11 mouse cellular contexts compared by ENCODE assay signal in genomic region chr14:120318326-120318935, GRCm38 (mm10). TPM values are rescaled to one million over a fixed set of nuclear protein-coding genes. Genes with fewer than 3 reads are reported as not detected.
DNase-seq lines count a peak whose midpoint lies in the region; ATAC-seq and TF ChIP-seq lines count a peak whose summit lies in the region.
"Had no signal": no experiment of that assay in that cellular context is flagged by ENCODE, and none has a peak within 500 bp of the region (broad histone marks: within the 10 kb centered on the region; RNA-seq: fewer than 3 reads in every experiment).

No protein-coding gene starts in this region.

- peak; percentile 25; the same call in 1 of the 2 replicates for ATAC-seq in lung, embryonic 15.5 days (ENCODE audit: borderline replicate concordance, extremely low read depth, low FRiP score, low TSS enrichment)
- ATAC-seq in stomach, embryonic 16.5 days (ENCODE audit: insufficient read depth, low FRiP score): peak; percentile 79
- ATAC-seq: hindbrain, postnatal 0 days had no signal

- H3K9me3 ChIP-seq in lung, embryonic 15.5 days: no peaks in the 10 kb centered on the region
- H3K9me3 ChIP-seq in stomach, embryonic 16.5 days (replicated peaks; ENCODE audit: control insufficient read depth, low read length): no peaks in the 10 kb centered on the region
- H3K9me3 ChIP-seq: limb, embryonic 12.5 days had no signal

- no peak for TF ChIP-seq POLR2A in testis, adult 2 months (IDR thresholded peaks at IDR 0.05; ENCODE audit: control insufficient read depth, low read depth, low read length)

- peak; percentile 61 for DNase-seq in adrenal gland, adult 8-10 months
- DNase-seq in adrenal gland, postnatal 10 days: no peak
- no peak for DNase-seq in testis, postnatal 10 days (ENCODE audit: low spot score)
- DNase-seq in kidney, adult 18-20 months: no peak
- DNase-seq in embryo, embryonic 9.5 days (ENCODE audit: extremely low spot score): no peak
- DNase-seq: cerebellum, postnatal 36 days had no signal

- no peaks in the 10 kb centered on the region for H3K36me3 ChIP-seq in testis, adult 2 months (ENCODE audit: control insufficient read depth, insufficient read depth, low read length)
- H3K36me3 ChIP-seq in lung, embryonic 15.5 days: peaks cover 3% of the 10 kb centered on the region; the same call in 1 of the 2 replicates
- no peaks in the 10 kb centered on the region for H3K36me3 ChIP-seq in stomach, embryonic 16.5 days (ENCODE audit: control insufficient read depth, insufficient read depth, low read length)

- no peak overlapping the region for H3K27ac ChIP-seq in testis, adult 2 months (ENCODE audit: control insufficient read depth, insufficient read depth, low read depth, low read length)
- H3K27ac ChIP-seq in lung, embryonic 15.5 days: peak overlapping the region; percentile 64
- peak overlapping the region; percentile 81 for H3K27ac ChIP-seq in stomach, embryonic 16.5 days (ENCODE audit: low read length)
- H3K27ac ChIP-seq: hindbrain, postnatal 0 days had no signal

- H3K4me1 ChIP-seq in testis, adult 2 months (ENCODE audit: control insufficient read depth, insufficient read depth, low read length): peaks cover 3% of the 10 kb centered on the region; the same call in 1 of the 2 replicates
- peaks cover 78% of the 10 kb centered on the region for H3K4me1 ChIP-seq in lung, embryonic 15.5 days
- peaks cover 29% of the 10 kb centered on the region for H3K4me1 ChIP-seq in stomach, embryonic 16.5 days (ENCODE audit: control insufficient read depth, insufficient read depth, low read length)

- no peak overlapping the region for H3K4me2 ChIP-seq in lung, embryonic 15.5 days
- H3K4me2 ChIP-seq in stomach, embryonic 16.5 days (ENCODE audit: low read depth, low read length): no peak overlapping the region
- H3K4me2 ChIP-seq: limb, embryonic 12.5 days had no signal

- 39% methylated on average over 6 of the region's 6 CpGs for WGBS in lung, embryonic 15.5 days
- WGBS in stomach, embryonic 16.5 days: 43% methylated on average over 6 of the region's 6 CpGs

- no peak overlapping the region for H3K9ac ChIP-seq in lung, embryonic 15.5 days
- H3K9ac ChIP-seq in stomach, embryonic 16.5 days (ENCODE audit: low read length): no peak overlapping the region
- H3K9ac ChIP-seq: limb, embryonic 12.5 days had no signal

- TF ChIP-seq CTCF in testis, adult 2 months (IDR thresholded peaks at IDR 0.05; ENCODE audit: control insufficient read depth, insufficient read depth, insufficient replicate concordance, low read depth, low read length): no peak

- H3K4me3 ChIP-seq in testis, adult 2 months (ENCODE audit: control insufficient read depth, low read depth, low read length): peak overlapping the region; percentile 36
- H3K4me3 ChIP-seq in lung, embryonic 15.5 days: no peak overlapping the region
- H3K4me3 ChIP-seq in stomach, embryonic 16.5 days (replicated peaks; ENCODE audit: low read length): no peak overlapping the region
- H3K4me3 ChIP-seq: limb, embryonic 12.5 days had no signal

- H3K27me3 ChIP-seq in testis, adult 2 months (ENCODE audit: control insufficient read depth, insufficient read depth, low read length): no peaks in the 10 kb centered on the region
- H3K27me3 ChIP-seq in lung, embryonic 15.5 days: no peaks in the 10 kb centered on the region
- no peaks in the 10 kb centered on the region for H3K27me3 ChIP-seq in stomach, embryonic 16.5 days (ENCODE audit: control insufficient read depth, insufficient read depth, low read length)
- H3K27me3 ChIP-seq: limb, embryonic 12.5 days had no signal

RNA-seq across cellular contexts. Expression of gene Mbnl2, which starts 43.0 kb away (rescaled TPM):
- 100 to 1,000 TPM; 203 to 240 (median 218) TPM for total RNA-seq in adrenal gland, adult 8-10 months (2022)
- 100 to 1,000 TPM; 182 to 201 TPM for total RNA-seq in adrenal gland, postnatal 10 days (2021)
- 13.0 and 14.7 TPM in 2 replicates for polyA plus RNA-seq in testis, adult 2 months (2012; rRNA removed)
- polyA plus RNA-seq in lung, embryonic 15.5 days (2015; fragmentation: Nextera tagmentation; extraction: Ambion mirVana): 130 and 141 TPM in 2 replicates
- polyA plus RNA-seq in stomach, embryonic 16.5 days (2015; fragmentation: Nextera tagmentation; extraction: Ambion mirVana): 131 and 136 TPM in 2 replicates
